Comparison of ENCODE assay signal across 8 mouse cellular contexts in the genomic region with DNA sequence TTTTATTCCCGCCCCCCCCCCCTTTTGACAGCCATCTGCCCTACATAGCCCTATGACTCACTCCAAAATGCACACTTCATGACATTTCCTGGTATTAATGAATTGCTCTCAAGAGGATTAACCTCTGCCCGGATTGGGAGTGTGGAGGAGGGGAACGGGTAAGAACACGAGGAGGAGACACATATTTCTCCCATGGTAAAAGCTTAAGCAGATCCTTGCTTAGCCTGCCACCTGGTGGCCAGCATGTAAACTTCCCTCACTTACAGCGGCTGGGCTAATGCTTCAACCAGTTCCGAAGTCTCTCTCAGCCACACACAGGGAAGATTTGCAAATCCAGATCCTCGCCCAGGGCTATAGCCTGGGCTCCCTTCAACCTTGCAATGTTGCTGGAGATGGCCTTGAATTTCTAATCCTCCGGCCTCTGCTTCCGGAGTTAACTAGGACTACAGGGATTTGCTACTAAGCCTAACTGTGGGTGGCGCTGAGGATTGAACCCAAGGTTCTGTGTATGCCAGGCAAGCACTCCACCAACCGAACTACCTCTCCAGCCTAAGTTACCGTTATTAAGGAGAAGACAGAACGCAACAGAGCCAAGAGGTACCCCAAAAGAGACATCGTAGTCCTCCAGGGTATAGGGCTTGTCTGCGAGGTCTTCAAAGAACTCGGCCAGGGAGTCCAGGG. TPM values are rescaled to one million over a fixed set of nuclear protein-coding genes. Genes with fewer than 3 reads are reported as not detected.
DNase-seq lines count a peak whose midpoint lies in the region; ATAC-seq lines count a peak whose summit lies in the region.

No protein-coding gene starts in this region.

- DNase-seq in 416B (ENCODE audit: low read depth), result peak; percentile 90
- peak; percentile 37 to 61 for DNase-seq in adrenal gland, postnatal 4 days (ENCODE audit: low spot score in 2 of 2)
- DNase-seq in heart, adult 18-20 months, result peak; percentile 85 to 90
- peak; percentile 83 for DNase-seq in kidney, adult 18-20 months
- DNase-seq in limb, embryonic 11.5 days (ENCODE audit: low spot score), result peak; percentile 91
- DNase-seq in midbrain, embryonic 14.5 days, result peak; percentile 93
- peak; percentile 35 to 75 for DNase-seq in spleen, adult 18-20 months

- 0 out of 2 replicates have a peak overlapping the region, but pooled peaks have one; percentile 8 for H3K4me3 ChIP-seq in embryonic facial prominence, embryonic 13.5 days
- no peak overlapping the region for H3K4me3 ChIP-seq in limb, embryonic 11.5 days (ENCODE audit: low read depth, low read length)
- H3K4me3 ChIP-seq in midbrain, embryonic 14.5 days (replicated peaks; ENCODE audit: low read depth, low read length), result no peak overlapping the region

- H3K9me3 ChIP-seq in embryonic facial prominence, embryonic 13.5 days, result no peaks in the 10 kb centered on the region
- H3K9me3 ChIP-seq in limb, embryonic 11.5 days (ENCODE audit: control insufficient read depth, low read length), result no peaks in the 10 kb centered on the region
- H3K9me3 ChIP-seq in midbrain, embryonic 14.5 days (ENCODE audit: control insufficient read depth, low read length), result no peaks in the 10 kb centered on the region

- no peaks in the 10 kb centered on the region for H3K27me3 ChIP-seq in embryonic facial prominence, embryonic 13.5 days
- no peaks in the 10 kb centered on the region for H3K27me3 ChIP-seq in limb, embryonic 11.5 days (ENCODE audit: control insufficient read depth, insufficient read depth, low read length)
- H3K27me3 ChIP-seq in midbrain, embryonic 14.5 days (ENCODE audit: control insufficient read depth, insufficient read depth, low read length), result no peaks in the 10 kb centered on the region

- peak overlapping the region; percentile 42 for H3K4me2 ChIP-seq in embryonic facial prominence, embryonic 13.5 days
- H3K4me2 ChIP-seq in limb, embryonic 11.5 days (ENCODE audit: low read depth, severe bottlenecking), result no peak overlapping the region
- peak overlapping the region; percentile 28 for H3K4me2 ChIP-seq in midbrain, embryonic 14.5 days (ENCODE audit: low read length)

- H3K9ac ChIP-seq in embryonic facial prominence, embryonic 13.5 days, result peak overlapping the region; percentile 51; the same call in 1 of the 2 replicates
- no peak overlapping the region for H3K9ac ChIP-seq in limb, embryonic 11.5 days (ENCODE audit: low read length)
- H3K9ac ChIP-seq in midbrain, embryonic 14.5 days (replicated peaks; ENCODE audit: low read length), result no peak overlapping the region

- peaks cover 12% of the 10 kb centered on the region; the same call in 1 of the 2 replicates for H3K4me1 ChIP-seq in embryonic facial prominence, embryonic 13.5 days
- 0 out of 2 replicates have a peak, but pooled peaks cover 4% of the 10 kb centered on the region for H3K4me1 ChIP-seq in limb, embryonic 11.5 days (ENCODE audit: control insufficient read depth, insufficient read depth, low read length)
- peaks cover 21% of the 10 kb centered on the region for H3K4me1 ChIP-seq in midbrain, embryonic 14.5 days (ENCODE audit: control insufficient read depth, insufficient read depth, low read length)

- H3K27ac ChIP-seq in embryonic facial prominence, embryonic 13.5 days, result no peak overlapping the region
- no peak overlapping the region for H3K27ac ChIP-seq in limb, embryonic 11.5 days (replicated peaks; ENCODE audit: low read depth, low read length)
- H3K27ac ChIP-seq in midbrain, embryonic 14.5 days (replicated peaks; ENCODE audit: low read depth, low read length), result no peak overlapping the region

- peak; percentile 73 for ATAC-seq in embryonic facial prominence, embryonic 13.5 days (ENCODE audit: insufficient number of reproducible peaks, insufficient read depth, low FRiP score, low TSS enrichment, low read depth)
- peak; percentile 69 for ATAC-seq in limb, embryonic 11.5 days (ENCODE audit: insufficient number of reproducible peaks, low FRiP score, low TSS enrichment, low read depth)
- ATAC-seq in midbrain, embryonic 14.5 days (ENCODE audit: low FRiP score, low TSS enrichment), result peak; percentile 81

- 38% methylated on average over 16 of the region's 16 CpGs for WGBS in embryonic facial prominence, embryonic 13.5 days
- 40% methylated on average over 16 of the region's 16 CpGs for WGBS in limb, embryonic 11.5 days
- 44% methylated on average over 16 of the region's 16 CpGs for WGBS in midbrain, embryonic 14.5 days

- peaks cover 19% of the 10 kb centered on the region for H3K36me3 ChIP-seq in embryonic facial prominence, embryonic 13.5 days
- H3K36me3 ChIP-seq in limb, embryonic 11.5 days (ENCODE audit: control insufficient read depth, insufficient read depth, low read length), result no peaks in the 10 kb centered on the region
- H3K36me3 ChIP-seq in midbrain, embryonic 14.5 days (ENCODE audit: control insufficient read depth, insufficient read depth, low read length), result no peaks in the 10 kb centered on the region

RNA-seq across cellular contexts. Expression of a gene that starts 8.5 kb away (rescaled TPM):
- total RNA-seq in adrenal gland, postnatal 4 days (2021), result 10 to 100 TPM; 24.3 to 24.4 TPM
- polyA plus RNA-seq in embryonic facial prominence, embryonic 13.5 days (2015; fragmentation: Nextera tagmentation; extraction: Ambion mirVana), result 52.3 and 54.6 TPM in 2 replicates
- total RNA-seq in heart, adult 18-20 months (2021), result 10 to 100 TPM; 26.1 to 30.0 TPM
- polyA plus RNA-seq in limb, embryonic 11.5 days (2014; fragmentation: Nextera tagmentation; extraction: Ambion mirVana), result 59.7 and 62.7 TPM in 2 replicates
- 37.0 and 37.9 TPM in 2 replicates for polyA plus RNA-seq in midbrain, embryonic 14.5 days (2014; fragmentation: Nextera tagmentation; extraction: Ambion mirVana)

RNA-seq across cellular contexts. Expression of a gene that starts 47.1 kb away (rescaled TPM):
- total RNA-seq in adrenal gland, postnatal 4 days (2021), result 10 to 100 TPM; 14.5 to 17.3 TPM
- polyA plus RNA-seq in embryonic facial prominence, embryonic 13.5 days (2015; fragmentation: Nextera tagmentation; extraction: Ambion mirVana), result 16.5 and 17.5 TPM in 2 replicates
- total RNA-seq in heart, adult 18-20 months (2021), result 10 to 100 TPM; 13.3 to 15.3 TPM
- polyA plus RNA-seq in limb, embryonic 11.5 days (2014; fragmentation: Nextera tagmentation; extraction: Ambion mirVana), result 26.9 and 30.2 TPM in 2 replicates
- polyA plus RNA-seq in midbrain, embryonic 14.5 days (2014; fragmentation: Nextera tagmentation; extraction: Ambion mirVana), result 6.7 and 15.5 TPM in 2 replicates
